Mouse (Mus musculus) urinary bladder, postnatal 14 days (tissue): ENCODE measurements at regions not wholly inside any gene's neighbourhood (a gene's known extent, or its start where the extent isn't known, plus 50 kb on each side); places are given as distances from the start of the nearest gene placed in this dataset.

Experiments used
- DNase-seq: peaks from one replicate; pipeline ENCODE4 v3.0.0; 2021; ENCODE audit warnings: low spot score

GRCm38 (mm10) chr2:93135324-93135723 lies 52.0 kb upstream of the Trp53i11 start:
- DNase-seq = no peak

DNA sequence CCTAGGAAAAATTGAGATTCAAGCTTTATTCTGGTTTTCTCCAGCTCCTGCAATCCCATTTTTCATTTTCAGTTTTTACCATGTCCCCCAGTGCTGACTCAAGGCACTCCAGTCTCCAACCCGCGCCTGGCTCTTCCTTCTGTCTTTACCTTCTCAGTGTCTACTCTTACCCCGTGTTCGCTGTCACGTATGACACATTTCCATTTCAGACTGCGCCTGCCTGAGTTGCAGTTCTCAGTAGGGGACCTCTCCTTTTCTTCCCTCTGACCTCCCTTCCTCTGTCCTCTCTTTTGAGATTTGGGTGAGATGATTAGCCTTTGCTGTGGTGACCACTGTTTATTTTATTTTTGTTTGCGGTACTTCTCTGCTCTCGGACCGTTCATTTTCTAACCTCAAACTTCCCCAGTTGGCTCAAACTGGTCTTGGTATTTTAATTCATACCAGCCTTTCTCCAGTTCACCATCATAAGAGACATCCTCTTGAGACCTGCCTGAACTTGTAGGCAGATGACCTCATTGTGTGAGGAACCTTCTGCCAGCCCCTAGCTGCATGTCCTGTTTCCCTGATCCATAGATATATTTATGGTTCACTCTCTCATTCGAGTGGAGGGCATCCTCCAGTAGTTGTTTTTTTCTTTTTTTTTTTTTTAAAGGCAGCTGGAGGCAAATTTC lies 53.9 kb upstream of the Trp53i11 start:
- no peak for DNase-seq

- DNase-seq = peak; percentile 30
Measured at GRCm38 (mm10) chr2:93131825-93132623, 55.3 kb upstream of the Trp53i11 start.

GRCm38 (mm10) chr2:93131236-93131635 lies 56.1 kb upstream of the Trp53i11 start:
- DNase-seq = no peak

DNA sequence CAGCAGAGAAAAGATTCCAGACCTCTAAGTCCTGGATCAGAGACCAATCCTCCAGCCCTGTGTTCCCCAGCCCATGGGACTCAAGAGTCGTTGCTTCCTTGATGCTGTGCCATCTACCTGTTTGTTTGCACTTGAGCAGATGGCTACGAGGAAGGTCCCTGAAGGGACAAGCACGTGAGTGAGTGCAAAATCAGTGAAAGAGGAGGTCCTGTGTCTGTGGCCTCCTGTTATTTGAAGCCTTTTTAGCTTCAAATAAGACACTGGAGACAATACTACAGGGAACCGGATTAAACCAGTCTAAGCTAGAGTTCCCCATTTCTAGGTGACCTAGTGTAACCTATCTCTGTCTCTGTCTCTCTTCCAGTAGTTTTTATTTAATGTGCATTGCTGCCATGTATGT lies 58.2 kb upstream of the Trp53i11 start:
- DNase-seq = no peak

DNA sequence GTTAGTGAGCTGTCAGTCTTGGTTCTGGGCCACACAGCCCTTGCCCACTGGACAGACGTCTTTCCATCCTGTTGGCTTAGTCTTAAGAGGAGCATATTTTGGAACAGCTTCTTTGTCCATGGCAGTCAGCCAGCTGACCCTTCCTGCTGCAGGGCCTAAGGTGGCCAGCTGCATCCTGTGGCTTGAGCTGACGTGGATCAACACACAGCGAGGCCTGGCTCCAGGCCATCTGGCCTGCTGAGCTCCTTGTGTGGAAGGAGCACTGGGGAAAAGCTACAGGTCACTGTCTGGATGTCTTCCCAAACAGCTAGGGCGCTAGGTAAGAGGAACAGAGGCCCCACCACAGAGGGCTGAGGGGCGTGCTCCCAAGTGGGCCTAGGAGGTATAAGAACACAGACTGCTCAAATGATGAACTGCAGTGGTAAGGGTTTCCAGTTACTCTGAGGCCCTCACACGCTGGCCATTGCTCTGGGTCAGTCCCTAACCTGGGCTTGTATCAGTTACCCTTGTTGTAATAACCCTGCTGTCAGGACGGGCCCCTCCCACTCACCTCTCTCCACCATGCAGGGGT lies 60.7 kb upstream of the Trp53i11 start:
- peak; percentile 29 for DNase-seq

GRCm38 (mm10) chr2:93126112-93126511 lies 61.2 kb upstream of the Trp53i11 start:
- DNase-seq = no peak

GRCm38 (mm10) chr2:93124866-93125467 lies 62.4 kb upstream of the Trp53i11 start:
- no peak for DNase-seq

GRCm38 (mm10) chr2:93123829-93124228 lies 63.5 kb upstream of the Trp53i11 start:
- no peak for DNase-seq

DNA sequence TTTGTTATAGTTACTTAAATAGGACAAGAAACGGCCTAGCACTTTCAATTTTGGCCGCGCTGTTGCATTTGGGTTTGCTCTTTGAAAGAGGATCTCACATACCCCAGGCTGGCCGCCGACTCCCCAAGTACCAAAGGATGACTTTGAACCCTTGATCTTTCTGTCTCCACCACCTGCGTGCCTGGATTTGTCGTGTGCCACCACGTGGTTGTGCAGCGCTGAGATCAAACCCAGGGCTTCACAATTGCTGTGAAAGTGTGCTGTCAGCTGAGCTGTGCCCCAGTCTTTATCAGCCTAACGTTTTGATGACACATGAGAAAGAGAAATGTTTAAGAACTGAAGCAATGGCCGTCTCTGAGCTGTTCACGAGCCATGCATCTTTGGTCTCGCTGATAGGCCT lies 67.0 kb upstream of the Trp53i11 start:
- DNase-seq = no peak

- DNase-seq = no peak
Measured at GRCm38 (mm10) chr2:93119001-93119400, 68.3 kb upstream of the Trp53i11 start.

DNA sequence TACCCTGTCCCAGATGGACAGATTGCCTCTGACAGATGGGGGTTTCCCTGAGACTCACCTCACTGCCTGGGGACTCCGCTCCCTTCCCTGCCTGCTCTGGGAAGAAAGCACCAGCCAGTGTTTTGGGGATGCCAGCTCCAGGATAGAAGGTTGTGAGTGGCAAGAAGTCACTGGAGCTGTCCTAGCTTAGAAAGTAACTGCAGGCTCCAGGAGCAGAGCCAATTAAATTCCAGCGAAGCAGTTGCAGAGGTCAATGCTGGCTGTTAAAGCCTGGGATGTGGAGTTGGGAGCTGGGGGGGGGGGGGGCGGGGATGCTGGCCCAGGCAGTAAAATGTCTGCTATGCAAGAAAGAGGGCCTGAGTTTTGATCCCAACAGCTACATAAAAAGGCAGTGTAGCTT lies 69.3 kb upstream of the Prdm11 start:
- no peak for DNase-seq

DNA sequence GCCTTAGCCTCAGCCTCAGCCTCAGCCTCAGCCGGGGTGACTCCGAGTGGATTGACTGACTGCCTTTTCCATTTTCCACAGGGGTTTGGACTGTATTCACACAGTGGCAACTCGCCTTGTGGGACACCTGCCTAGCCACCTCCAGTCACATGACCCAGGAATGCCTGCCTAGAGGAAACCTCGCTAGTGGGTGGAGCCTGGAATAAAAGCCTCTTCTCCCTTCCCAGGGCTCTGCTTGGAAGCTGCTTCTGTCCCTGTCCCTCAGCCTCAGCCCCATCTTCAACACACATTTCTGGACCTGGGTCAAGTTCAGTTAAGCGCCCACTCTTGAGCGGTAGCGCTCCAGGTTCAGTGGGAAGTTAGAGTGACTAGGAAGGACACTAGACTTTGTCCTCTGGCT lies 68.0 kb upstream of the Prdm11 start:
- no peak for DNase-seq

- no peak for DNase-seq
Measured at GRCm38 (mm10) chr2:93112320-93112719, 66.4 kb upstream of the Prdm11 start.

DNA sequence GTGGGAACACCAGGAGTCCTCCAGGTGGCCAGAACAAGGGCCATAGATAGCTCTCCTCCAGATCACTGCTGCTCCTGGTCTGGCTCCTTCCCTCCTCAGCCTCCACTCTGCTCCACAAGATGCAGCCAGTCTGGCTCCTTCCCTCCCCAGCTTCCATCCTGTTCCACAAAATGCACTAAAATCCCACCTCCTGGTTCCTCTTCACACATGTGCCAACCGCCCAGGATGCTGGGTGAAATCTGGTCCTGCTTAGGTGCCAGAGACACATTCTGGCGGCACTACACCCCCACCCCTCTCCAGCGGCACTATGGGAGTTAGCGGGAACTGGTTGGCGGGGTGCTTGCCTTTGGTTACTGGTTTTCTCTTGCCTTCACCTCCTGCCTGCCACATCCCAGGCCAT lies 64.9 kb upstream of the Prdm11 start:
- no peak for DNase-seq

GRCm38 (mm10) chr2:93106581-93106980 lies 60.6 kb upstream of the Prdm11 start:
- DNase-seq = no peak

- no peak for DNase-seq
Measured at GRCm38 (mm10) chr2:93101991-93102390, 56.0 kb upstream of the Prdm11 start.

DNA sequence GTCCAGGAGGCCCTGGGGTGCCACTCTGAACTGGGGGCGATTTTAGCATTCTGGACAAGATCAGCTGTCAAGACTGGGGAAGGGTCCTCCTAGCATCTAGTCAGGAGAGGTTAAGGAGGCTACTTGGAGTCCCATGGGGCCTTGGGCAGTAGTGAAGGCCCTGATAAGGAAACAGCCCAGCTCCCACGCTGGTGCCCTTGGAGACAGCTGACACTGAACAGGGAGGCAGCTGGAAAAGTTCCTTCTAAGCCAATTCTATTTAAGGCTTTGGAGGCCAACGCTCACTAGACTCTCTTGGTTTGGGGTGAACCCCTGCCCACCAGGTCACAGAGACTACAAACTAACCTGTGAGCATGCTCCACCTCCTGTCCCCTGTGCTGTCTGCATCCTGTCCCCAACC lies 53.8 kb upstream of the Prdm11 start:
- DNase-seq = no peak

DNA sequence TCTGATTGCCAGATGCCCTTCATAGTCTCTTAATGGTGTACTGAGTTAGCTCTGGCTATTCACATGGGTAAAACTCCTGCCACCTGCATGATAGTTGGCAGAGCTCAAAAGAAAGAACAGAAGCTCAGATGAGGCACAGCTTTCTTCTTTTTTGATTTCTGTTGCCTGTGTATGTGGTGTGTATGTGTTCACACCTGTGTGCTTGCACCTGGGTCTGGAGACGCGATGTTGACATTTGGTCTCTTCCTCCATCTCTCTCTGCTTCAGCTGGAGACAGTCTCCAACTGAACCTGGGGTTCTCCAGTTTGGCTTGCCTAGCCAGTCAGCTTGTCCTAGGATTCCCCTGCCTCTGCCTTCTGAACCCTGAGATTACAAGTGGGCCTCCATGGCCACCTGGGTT lies 51.0 kb upstream of the Prdm11 start:
- DNase-seq = no peak

- no peak for DNase-seq
Measured at GRCm38 (mm10) chr2:93096078-93096729, 50.2 kb upstream of the Prdm11 start.
